Mouse (Mus musculus) liver, embryonic 15.5 days (tissue): ENCODE measurements around the gene Lrrc15. TPM values are rescaled to one million over a fixed set of nuclear protein-coding genes. Genes with fewer than 3 reads are reported as not detected.

ENCODE experiments used
- ATAC-seq: fragments of 200-750 bp; cut with Nextera tagmentation; 2 replicates; pipeline ENCODE4 v1.8.0; 2017; ENCODE audit warnings: moderate number of reproducible peaks, mild to moderate bottlenecking, moderate library complexity; ENCODE audit not compliant: insufficient read depth
- H3K27ac ChIP-seq: fragments of 300-500 bp; sonication (generic); replicated peaks from 2 replicates; pipeline ENCODE4 v1.5.1; 2015; ENCODE audit warnings: mild to moderate bottlenecking, inconsistent platforms
- H3K27me3 ChIP-seq: fragments of 300-500 bp; sonication (generic); 2 replicates; pipeline ENCODE4 v1.6.1; 2015; ENCODE audit warnings: mild to moderate bottlenecking, inconsistent platforms
- H3K36me3 ChIP-seq: fragments of 300-500 bp; sonication (generic); replicated peaks from 2 replicates; pipeline ENCODE4 v1.6.1; 2015; ENCODE audit warnings: moderate library complexity, mild to moderate bottlenecking, inconsistent platforms
- H3K4me1 ChIP-seq: fragments of 300-500 bp; sonication (generic); replicated peaks from 2 replicates; pipeline ENCODE4 v1.6.1; 2015; ENCODE audit warnings: inconsistent platforms
- H3K4me2 ChIP-seq: fragments of 300-500 bp; sonication (generic); 2 replicates; pipeline ENCODE4 v1.6.1; 2015; ENCODE audit warnings: moderate library complexity, mild to moderate bottlenecking, inconsistent platforms
- H3K4me3 ChIP-seq: fragments of 300-500 bp; sonication (generic); replicated peaks from 2 replicates; pipeline ENCODE4 v1.5.1; 2015; ENCODE audit warnings: mild to moderate bottlenecking, inconsistent platforms
- H3K9ac ChIP-seq: fragments of 300-500 bp; sonication (generic); 2 replicates; pipeline ENCODE4 v1.6.1; 2015; ENCODE audit warnings: moderate library complexity, mild to moderate bottlenecking, inconsistent platforms
- H3K9me3 ChIP-seq: fragments of 300-500 bp; sonication (generic); replicated peaks from 2 replicates; pipeline ENCODE4 v1.6.1; 2016; ENCODE audit warnings: inconsistent platforms
- WGBS: fragments of 180-500 bp; shearing (Covaris S2); methylation state at CpG from one replicate; pipeline ENCODE4 v1.1.7; 2015; ENCODE audit warnings: mixed read lengths; ENCODE audit not compliant: insufficient replicate concordance; 5-methylcytosine and 5-hydroxymethylcytosine counted together
- polyA plus RNA-seq: library from polyadenylated mRNA; unstranded; fragments of >200 nt; fragmentation: Nextera tagmentation; extraction: Ambion mirVana; gene quantifications from 2 replicates; pipeline ENCODE4 v1.2.1, GENCODE M21; 2015

The Lrrc15 gene
- polyA plus RNA-seq, 1 experiment from 2014 or later = 0.03 TPM

DNA sequence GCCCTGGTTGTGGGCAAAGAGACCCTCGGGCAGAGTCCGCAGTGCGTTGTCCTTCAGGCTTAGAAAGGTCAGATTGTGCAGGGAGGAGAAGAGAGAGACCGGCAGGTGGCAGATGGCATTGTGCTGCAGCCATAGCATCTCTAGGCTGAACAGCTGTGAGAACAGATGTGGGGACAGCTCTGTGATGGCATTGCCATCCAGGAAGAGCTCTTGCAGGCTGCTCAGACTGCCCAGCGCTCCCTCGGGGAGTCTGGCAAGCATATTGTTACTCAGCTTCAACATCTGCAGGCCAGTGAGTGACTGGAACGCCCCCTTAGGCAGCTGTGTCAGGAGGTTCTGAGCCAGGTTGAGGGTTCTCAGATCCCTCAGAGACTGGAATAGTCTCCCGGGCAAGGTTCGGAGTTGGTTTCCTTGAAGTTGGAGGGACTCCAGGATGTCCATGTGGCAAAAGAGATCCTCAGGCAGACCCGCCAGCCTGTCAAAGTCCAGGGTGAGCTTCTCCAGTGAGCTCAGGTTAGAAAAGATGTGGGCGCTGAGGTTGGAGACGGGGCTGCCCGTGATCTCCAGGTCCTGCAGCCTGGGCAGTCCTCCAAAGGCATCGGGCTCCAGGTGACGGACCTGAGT lies 22.9 kb downstream of the Lrrc15 start:
- Histone ChIP-seq H3K36me3 (no peaks in the 10 kb centered on the region), H3K4me1 (peaks cover 16% of the 10 kb centered on the region), H3K9me3 (no peaks in the 10 kb centered on the region), H3K4me2 (no peak overlapping the region), H3K27me3 (no peaks in the 10 kb centered on the region), H3K4me3 (no peak overlapping the region), H3K27ac (no peak overlapping the region), H3K9ac (no peak overlapping the region)
- 77% methylated on average over 15 of the region's 15 CpGs for WGBS
- no peak for ATAC-seq

GRCm38 (mm10) chr16:30259444-30259843 lies 23.6 kb downstream of the Lrrc15 start:
- Histone ChIP-seq H3K4me1 (peaks cover 18% of the 10 kb centered on the region), H3K27ac (no peak overlapping the region), H3K4me2 (no peak overlapping the region), H3K36me3 (no peaks in the 10 kb centered on the region), H3K27me3 (no peaks in the 10 kb centered on the region), H3K9ac (no peak overlapping the region), H3K9me3 (no peaks in the 10 kb centered on the region), H3K4me3 (no peak overlapping the region)
- 67% methylated on average over 10 of the region's 10 CpGs for WGBS
- ATAC-seq = no peak

DNA sequence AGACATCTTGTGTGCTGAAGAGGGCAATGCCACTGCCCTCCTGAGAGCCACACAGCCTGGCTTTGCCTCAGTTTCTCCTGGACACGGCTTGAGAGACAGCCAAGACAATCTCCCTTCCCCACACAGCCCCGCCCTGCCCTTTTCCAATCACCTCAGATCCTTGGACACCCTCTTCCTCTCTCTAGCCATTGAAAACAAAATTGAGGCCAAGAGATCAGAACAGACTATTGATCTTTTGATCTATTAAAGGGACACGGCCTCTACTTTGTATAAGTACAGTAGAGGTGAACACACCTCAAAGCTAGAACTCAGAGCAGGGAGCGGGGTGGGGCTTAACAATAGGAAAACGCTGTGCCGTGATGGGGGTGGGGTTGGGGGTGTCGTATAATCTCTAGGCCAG lies 24.6 kb downstream of the Lrrc15 start:
- no peak overlapping the region for H3K9ac ChIP-seq
- H3K27ac ChIP-seq = no peak overlapping the region
- H3K4me2 ChIP-seq = no peak overlapping the region
- no peaks in the 10 kb centered on the region for H3K27me3 ChIP-seq
- H3K4me1 ChIP-seq = peaks cover 18% of the 10 kb centered on the region
- H3K9me3 ChIP-seq = no peaks in the 10 kb centered on the region
- 62% methylated on average over 7 of the region's 7 CpGs for WGBS
- H3K36me3 ChIP-seq = no peaks in the 10 kb centered on the region
- no peak overlapping the region for H3K4me3 ChIP-seq
- no peak for ATAC-seq

DNA sequence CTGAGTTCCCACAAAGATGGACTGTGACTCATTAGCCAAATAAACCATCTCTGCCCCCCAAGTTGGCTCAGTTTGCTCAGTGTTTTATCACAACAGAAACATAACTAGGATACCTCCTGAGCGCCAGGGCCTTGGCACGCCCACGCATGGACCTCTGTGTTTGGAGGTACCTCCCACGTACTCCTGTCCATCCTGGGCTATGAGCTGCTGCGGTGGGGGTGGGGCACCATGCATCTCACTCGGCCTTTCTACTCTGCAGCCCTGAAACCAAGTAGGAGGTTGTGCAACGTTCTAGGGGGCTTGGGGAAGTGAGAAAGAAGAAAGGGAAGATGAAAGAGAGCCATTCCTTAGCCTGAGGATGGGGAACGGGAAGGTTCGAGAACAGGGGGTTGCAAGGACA lies 25.3 kb downstream of the Lrrc15 start:
- Histone ChIP-seq H3K36me3 (no peaks in the 10 kb centered on the region), H3K9me3 (no peaks in the 10 kb centered on the region), H3K27me3 (no peaks in the 10 kb centered on the region), H3K4me2 (no peak overlapping the region), H3K9ac (no peak overlapping the region), H3K27ac (no peak overlapping the region), H3K4me1 (peaks cover 16% of the 10 kb centered on the region), H3K4me3 (no peak overlapping the region)
- ATAC-seq = no peak
- WGBS = 34% methylated on average over 9 of the region's 9 CpGs

- H3K4me1 ChIP-seq = peaks cover 16% of the 10 kb centered on the region
- H3K4me3 ChIP-seq = no peak overlapping the region
- WGBS = 46% methylated on average over 7 of the region's 7 CpGs
- H3K9me3 ChIP-seq = no peaks in the 10 kb centered on the region
- no peak overlapping the region for H3K27ac ChIP-seq
- H3K36me3 ChIP-seq = no peaks in the 10 kb centered on the region
- H3K27me3 ChIP-seq = 0 out of 2 replicates have a peak, but pooled peaks cover 8% of the 10 kb centered on the region
- H3K9ac ChIP-seq = no peak overlapping the region
- no peak overlapping the region for H3K4me2 ChIP-seq
- ATAC-seq = no peak
Observed at GRCm38 (mm10) chr16:30255061-30255460, 28.0 kb downstream of the Lrrc15 start.

- Histone ChIP-seq H3K27ac (peak overlapping the region; percentile 48; the same call in 1 of the 2 replicates), H3K4me2 (no peak overlapping the region), H3K9me3 (no peaks in the 10 kb centered on the region), H3K36me3 (no peaks in the 10 kb centered on the region), H3K4me1 (peaks cover 25% of the 10 kb centered on the region), H3K9ac (no peak overlapping the region), H3K27me3 (0 out of 2 replicates have a peak, but pooled peaks cover 8% of the 10 kb centered on the region), H3K4me3 (no peak overlapping the region)
- 63% methylated on average over 9 of the region's 9 CpGs for WGBS
- no peak for ATAC-seq
Observed at GRCm38 (mm10) chr16:30253900-30254299, 29.2 kb downstream of the Lrrc15 start.

- Histone ChIP-seq H3K9me3 (no peaks in the 10 kb centered on the region), H3K4me1 (peaks cover 24% of the 10 kb centered on the region), H3K4me3 (no peak overlapping the region), H3K27ac (no peak overlapping the region), H3K36me3 (no peaks in the 10 kb centered on the region), H3K4me2 (no peak overlapping the region), H3K9ac (no peak overlapping the region), H3K27me3 (0 out of 2 replicates have a peak, but pooled peaks cover 8% of the 10 kb centered on the region)
- 60% methylated on average over 4 of the region's 4 CpGs for WGBS
- no peak for ATAC-seq
Observed at GRCm38 (mm10) chr16:30253374-30253773, 29.7 kb downstream of the Lrrc15 start.

- peak; percentile 22; the same call in 1 of the 2 replicates for ATAC-seq
- Histone ChIP-seq H3K4me3 (peak overlapping the region; percentile 21; the same call in 1 of the 2 replicates), H3K9ac (no peak overlapping the region)
Observed at GRCm38 (mm10) chr16:30252003-30252418, 31.0 kb downstream of the Lrrc15 start.

GRCm38 (mm10) chr16:30244037-30244700 lies 38.9 kb downstream of the Lrrc15 start:
- Histone ChIP-seq H3K4me2 (no peak overlapping the region), H3K9me3 (no peaks in the 10 kb centered on the region), H3K4me3 (no peak overlapping the region), H3K27me3 (peaks cover 4% of the 10 kb centered on the region; the same call in 1 of the 2 replicates), H3K4me1 (0 out of 2 replicates have a peak, but pooled peaks cover under 1% of the 10 kb centered on the region), H3K27ac (no peak overlapping the region), H3K36me3 (no peaks in the 10 kb centered on the region), H3K9ac (no peak overlapping the region)
- 54% methylated on average over 12 of the region's 12 CpGs for WGBS
- ATAC-seq = no peak

More at GRCm38 (mm10) chr16:30252003-30252418, 31.0 kb downstream of the Lrrc15 start:
- Histone ChIP-seq H3K36me3 (no peaks in the 10 kb centered on the region), H3K4me1 (peaks cover 13% of the 10 kb centered on the region; the same call in 1 of the 2 replicates), H3K27ac (no peak overlapping the region), H3K4me2 (peak overlapping the region; percentile 59), H3K27me3 (0 out of 2 replicates have a peak, but pooled peaks cover 8% of the 10 kb centered on the region), H3K9me3 (no peaks in the 10 kb centered on the region)
- WGBS = 1% methylated on average over 21 of the region's 21 CpGs

- ATAC-seq = no peak
- Histone ChIP-seq H3K27ac (no peak overlapping the region), H3K4me1 (no peaks in the 10 kb centered on the region; the same call in 1 of the 2 replicates), H3K9me3 (no peaks in the 10 kb centered on the region), H3K4me3 (no peak overlapping the region), H3K9ac (no peak overlapping the region), H3K36me3 (no peaks in the 10 kb centered on the region), H3K27me3 (peaks cover 12% of the 10 kb centered on the region), H3K4me2 (no peak overlapping the region)
- 18% methylated on average over 2 of the region's 2 CpGs for WGBS
Observed at GRCm38 (mm10) chr16:30241623-30242022, 41.4 kb downstream of the Lrrc15 start.

DNA sequence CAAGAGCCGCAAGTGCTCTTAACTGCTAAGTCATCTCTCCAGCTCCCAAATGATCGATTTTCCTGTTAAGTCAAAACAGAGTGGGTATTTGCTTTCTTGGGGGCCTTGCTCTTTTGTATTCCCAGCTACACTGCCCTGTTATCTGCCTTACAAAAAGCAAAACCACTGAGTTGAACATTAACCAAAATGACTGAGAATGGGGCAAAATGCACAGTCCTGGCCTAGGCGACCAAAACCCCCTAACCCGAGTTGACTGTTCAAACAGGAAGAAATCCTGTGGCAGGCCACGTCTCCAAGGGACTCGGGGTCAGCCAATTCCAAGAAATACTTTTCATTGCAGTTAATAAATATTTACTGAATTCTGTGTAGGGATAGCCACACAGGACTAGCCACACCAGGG lies 44.3 kb downstream of the Lrrc15 start:
- Histone ChIP-seq H3K36me3 (no peaks in the 10 kb centered on the region), H3K4me2 (no peak overlapping the region), H3K27ac (peak overlapping the region; percentile 41; the same call in 1 of the 2 replicates), H3K9me3 (no peaks in the 10 kb centered on the region), H3K27me3 (peaks cover 37% of the 10 kb centered on the region), H3K4me3 (no peak overlapping the region), H3K9ac (no peak overlapping the region), H3K4me1 (peaks cover 9% of the 10 kb centered on the region)
- 45% methylated on average over 6 of the region's 6 CpGs for WGBS
- ATAC-seq = peak; percentile 75
